Mouse (Mus musculus) cerebellum, adult 9-10 months (tissue): Measurements from ENCODE around the gene Ryr3.
A peak's percentile ranks its signal among the peaks of the same experiment; 100 is the strongest.

ENCODE experiments used
- DNase-seq: peaks from one replicate; pipeline ENCODE4 v3.0.0; 2022

Gene Ryr3

GRCm38 (mm10) chr2:112909142-112909541, 307.8 kb downstream of the Ryr3 start:
- DNase-seq = no peak

- no peak for DNase-seq
Measured at GRCm38 (mm10) chr2:112900747-112901146, 316.1 kb downstream of the Ryr3 start.

- DNase-seq = no peak
Measured at GRCm38 (mm10) chr2:112884456-112885114, 332.3 kb downstream of the Ryr3 start.

- peak; percentile 85 for DNase-seq
Measured at GRCm38 (mm10) chr2:112881805-112882204, 335.1 kb downstream of the Ryr3 start.

GRCm38 (mm10) chr2:112881376-112881775, 335.5 kb downstream of the Ryr3 start:
- DNase-seq = peak; percentile 80

- peak; percentile 65 for DNase-seq
Measured at GRCm38 (mm10) chr2:112877404-112877803, 339.5 kb downstream of the Ryr3 start.

GRCm38 (mm10) chr2:112866043-112866551, 350.8 kb downstream of the Ryr3 start:
- no peak for DNase-seq

GRCm38 (mm10) chr2:112861792-112862191, 355.1 kb downstream of the Ryr3 start:
- DNase-seq = no peak

GRCm38 (mm10) chr2:112845583-112846512, 371.0 kb downstream of the Ryr3 start:
- DNase-seq = no peak

GRCm38 (mm10) chr2:112842877-112843276, 374.0 kb downstream of the Ryr3 start:
- no peak for DNase-seq

- DNase-seq = no peak
Measured at GRCm38 (mm10) chr2:112831423-112832305, 385.2 kb downstream of the Ryr3 start.

- no peak for DNase-seq
Measured at GRCm38 (mm10) chr2:112826571-112826970, 390.3 kb downstream of the Ryr3 start.

GRCm38 (mm10) chr2:112822721-112823120, 394.2 kb downstream of the Ryr3 start:
- DNase-seq = no peak

GRCm38 (mm10) chr2:112819059-112819458, 397.8 kb downstream of the Ryr3 start:
- DNase-seq = no peak

- no peak for DNase-seq
Measured at GRCm38 (mm10) chr2:112816976-112817375, 399.9 kb downstream of the Ryr3 start.

- DNase-seq = no peak
Measured at GRCm38 (mm10) chr2:112815960-112816359, 400.9 kb downstream of the Ryr3 start.

GRCm38 (mm10) chr2:112812637-112813402, 404.1 kb downstream of the Ryr3 start:
- peak; percentile 16 for DNase-seq

GRCm38 (mm10) chr2:112806015-112806414, 410.9 kb downstream of the Ryr3 start:
- no peak for DNase-seq

GRCm38 (mm10) chr2:112799995-112800353, 416.9 kb downstream of the Ryr3 start:
- peak; percentile 66 for DNase-seq

GRCm38 (mm10) chr2:112799351-112799994, 417.4 kb downstream of the Ryr3 start:
- no peak for DNase-seq

GRCm38 (mm10) chr2:112781631-112782030, 435.3 kb downstream of the Ryr3 start:
- DNase-seq = no peak
